Mouse (Mus musculus): ENCODE measurements around the gene Reg4. TPM values are rescaled to one million over a fixed set of nuclear protein-coding genes. Genes with fewer than 3 reads are reported as not detected.

The Reg4 gene
- total and polyA plus RNA-seq, 3 experiments = not detected

GRCm38 (mm10) chr3:98262133-98262532 is 40.2 kb downstream of the Reg4 start:
- TF ChIP-seq GATA1 (IDR thresholded peaks at IDR 0.05; ENCODE audit: borderline replicate concordance, low read length) (no peak), GATA2 (IDR thresholded peaks at IDR 0.05; ENCODE audit: borderline replicate concordance, low read depth, low read length) (no peak)
- H3K36me3 ChIP-seq (replicated peaks) = no peaks in the 10 kb centered on the region
- H3K27me3 ChIP-seq (ENCODE audit: insufficient read depth, low read length) = no peaks in the 10 kb centered on the region
- ATAC-seq (ENCODE audit: extremely low read depth, insufficient number of reproducible peaks, low FRiP score, poor library complexity, severe bottlenecking) = no peak
- no peak for DNase-seq (ENCODE audit: low spot score)
- H3K9me3 ChIP-seq (replicated peaks) = peaks cover 37% of the 10 kb centered on the region
- no peaks in the 10 kb centered on the region for H3K4me1 ChIP-seq (ENCODE audit: insufficient read depth, low read depth, low read length)
- no peak overlapping the region for H3K4me3 ChIP-seq (ENCODE audit: low read depth, low read length)

- Histone ChIP-seq H3K36me3 (replicated peaks) (no peaks in the 10 kb centered on the region), H3K27me3 (ENCODE audit: insufficient read depth, low read length) (no peaks in the 10 kb centered on the region), H3K4me3 (ENCODE audit: low read depth, low read length) (no peak overlapping the region), H3K4me1 (ENCODE audit: insufficient read depth, low read depth, low read length) (no peaks in the 10 kb centered on the region), H3K9me3 (replicated peaks) (peaks cover 44% of the 10 kb centered on the region)
- ATAC-seq (ENCODE audit: extremely low read depth, insufficient number of reproducible peaks, low FRiP score, poor library complexity, severe bottlenecking) = no peak
- no peak for DNase-seq (ENCODE audit: low spot score)
- TF ChIP-seq TAL1 (conservative IDR thresholded peaks at IDR 0.05; ENCODE audit: low read depth, low read length) (no peak), GATA2 (IDR thresholded peaks at IDR 0.05; ENCODE audit: borderline replicate concordance, low read depth, low read length) (no peak), GATA1 (IDR thresholded peaks at IDR 0.05; ENCODE audit: borderline replicate concordance, low read length) (no peak)
Observed at GRCm38 (mm10) chr3:98267249-98267651, 45.3 kb downstream of the Reg4 start.

GRCm38 (mm10) chr3:98273623-98274398 is 51.9 kb downstream of the Reg4 start:
- no peak for ATAC-seq (ENCODE audit: extremely low read depth, insufficient number of reproducible peaks, low FRiP score, poor library complexity, severe bottlenecking)

GRCm38 (mm10) chr3:98279682-98280081 is 57.7 kb downstream of the Reg4 start:
- DNase-seq (ENCODE audit: low spot score) = no peak
- Histone ChIP-seq H3K4me3 (ENCODE audit: low read depth, low read length) (no peak overlapping the region), H3K9me3 (replicated peaks) (peaks cover 61% of the 10 kb centered on the region), H3K27me3 (ENCODE audit: insufficient read depth, low read length) (no peaks in the 10 kb centered on the region), H3K36me3 (replicated peaks) (no peaks in the 10 kb centered on the region), H3K4me1 (ENCODE audit: insufficient read depth, low read depth, low read length) (no peaks in the 10 kb centered on the region)
- ATAC-seq (ENCODE audit: extremely low read depth, insufficient number of reproducible peaks, low FRiP score, poor library complexity, severe bottlenecking) = no peak
- TF ChIP-seq TAL1 (conservative IDR thresholded peaks at IDR 0.05; ENCODE audit: low read depth, low read length) (no peak), GATA2 (IDR thresholded peaks at IDR 0.05; ENCODE audit: borderline replicate concordance, low read depth, low read length) (no peak), POLR2AphosphoS5 (IDR thresholded peaks at IDR 0.05; ENCODE audit: insufficient replicate concordance, low read depth, low read length) (no peak), CTCF (IDR thresholded peaks at IDR 0.05; ENCODE audit: low read depth, low read length) (no peak), GATA1 (IDR thresholded peaks at IDR 0.05; ENCODE audit: borderline replicate concordance, low read length) (no peak)

More at GRCm38 (mm10) chr3:98273623-98274398, 51.9 kb downstream of the Reg4 start:
- Histone ChIP-seq H3K4me3 (ENCODE audit: low read depth, low read length) (no peak overlapping the region), H3K27me3 (ENCODE audit: insufficient read depth, low read length) (no peaks in the 10 kb centered on the region), H3K4me1 (ENCODE audit: insufficient read depth, low read depth, low read length) (no peaks in the 10 kb centered on the region), H3K36me3 (replicated peaks) (no peaks in the 10 kb centered on the region), H3K9me3 (replicated peaks) (peaks cover 38% of the 10 kb centered on the region)
- TF ChIP-seq CTCF (IDR thresholded peaks at IDR 0.05; ENCODE audit: low read depth, low read length) = no peak
- no peak for TF ChIP-seq GATA1 (IDR thresholded peaks at IDR 0.05; ENCODE audit: borderline replicate concordance, low read length)
- TF ChIP-seq TAL1 (conservative IDR thresholded peaks at IDR 0.05; ENCODE audit: low read depth, low read length) = no peak
- no peak for TF ChIP-seq POLR2AphosphoS5 (IDR thresholded peaks at IDR 0.05; ENCODE audit: insufficient replicate concordance, low read depth, low read length)
- no peak for TF ChIP-seq GATA2 (IDR thresholded peaks at IDR 0.05; ENCODE audit: borderline replicate concordance, low read depth, low read length)
- DNase-seq (ENCODE audit: low spot score) = no peak

- H3K9me3 ChIP-seq (replicated peaks) = peaks cover 59% of the 10 kb centered on the region
- no peak within 1 kb of the TSS for H3K4me3 ChIP-seq (ENCODE audit: low read depth, low read length)
- H3K4me1 ChIP-seq (ENCODE audit: insufficient read depth, low read depth, low read length) = no peaks in the 10 kb centered on the region
- no peak for TF ChIP-seq TAL1 (conservative IDR thresholded peaks at IDR 0.05; ENCODE audit: low read depth, low read length)
- no peak for TF ChIP-seq GATA2 (IDR thresholded peaks at IDR 0.05; ENCODE audit: borderline replicate concordance, low read depth, low read length)
- no peak for TF ChIP-seq POLR2AphosphoS5 (IDR thresholded peaks at IDR 0.05; ENCODE audit: insufficient replicate concordance, low read depth, low read length)
- no peaks in the 10 kb centered on the region for H3K36me3 ChIP-seq (replicated peaks)
- no peak for ATAC-seq (ENCODE audit: extremely low read depth, insufficient number of reproducible peaks, low FRiP score, poor library complexity, severe bottlenecking)
- DNase-seq (ENCODE audit: low spot score) = no peak
- H3K27me3 ChIP-seq (ENCODE audit: insufficient read depth, low read length) = no peaks in the 10 kb centered on the region
Observed at GRCm38 (mm10) chr3:98280204-98280932, 58.4 kb downstream of the Reg4 start, which contains the start of gene Hmgcs2. Gene Hmgcs2 (plus strand): TSS chr3:98280435.

GRCm38 (mm10) chr3:98280933-98281678 is 59.1 kb downstream of the Reg4 start:
- Histone ChIP-seq H3K9me3 (replicated peaks) (peaks cover 59% of the 10 kb centered on the region), H3K4me3 (ENCODE audit: low read depth, low read length) (no peak overlapping the region), H3K27me3 (ENCODE audit: insufficient read depth, low read length) (no peaks in the 10 kb centered on the region), H3K36me3 (replicated peaks) (no peaks in the 10 kb centered on the region), H3K4me1 (ENCODE audit: insufficient read depth, low read depth, low read length) (no peaks in the 10 kb centered on the region)
- DNase-seq (ENCODE audit: low spot score) (no peak), ATAC-seq (ENCODE audit: extremely low read depth, insufficient number of reproducible peaks, low FRiP score, poor library complexity, severe bottlenecking) (no peak)
- no peak for TF ChIP-seq CTCF (IDR thresholded peaks at IDR 0.05; ENCODE audit: low read depth, low read length)
- no peak for TF ChIP-seq TAL1 (conservative IDR thresholded peaks at IDR 0.05; ENCODE audit: low read depth, low read length)
- no peak for TF ChIP-seq GATA2 (IDR thresholded peaks at IDR 0.05; ENCODE audit: borderline replicate concordance, low read depth, low read length)
- TF ChIP-seq GATA1 (IDR thresholded peaks at IDR 0.05; ENCODE audit: borderline replicate concordance, low read length) = no peak
- no peak for TF ChIP-seq POLR2AphosphoS5 (IDR thresholded peaks at IDR 0.05; ENCODE audit: insufficient replicate concordance, low read depth, low read length)
